In the genomic region with DNA sequence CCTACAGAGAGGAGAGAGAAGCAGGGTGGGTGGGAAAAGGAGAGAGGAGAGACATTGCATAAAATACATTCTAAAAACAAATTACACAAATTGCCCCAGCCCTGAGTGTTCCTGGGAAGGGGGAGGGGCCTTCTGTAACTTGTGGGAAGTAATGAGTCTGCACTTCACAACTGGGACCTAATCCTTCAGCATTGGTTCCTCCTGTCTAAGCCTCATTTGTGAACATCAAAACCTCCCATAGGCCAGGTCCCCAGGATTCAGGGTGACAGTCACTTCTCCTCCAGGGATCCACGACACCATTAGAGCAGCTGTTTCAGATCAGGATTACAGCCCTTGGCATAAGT, we compare ENCODE assay signal across 11 mouse cellular contexts.
DNase-seq lines count a peak whose midpoint lies in the region; ATAC-seq lines count a peak whose summit lies in the region.
"Had no signal": no experiment of that assay in that cellular context is flagged by ENCODE, and none has a peak within 500 bp of the region (broad histone marks: within the 10 kb centered on the region; RNA-seq: fewer than 3 reads in every experiment).

No protein-coding gene starts in this region.

- ATAC-seq in embryonic facial prominence, embryonic 11.5 days (replicated peaks; ENCODE audit: insufficient number of reproducible peaks, low FRiP score, low TSS enrichment, low read depth), result peak; percentile 74; the same call in 1 of the 2 replicates
- ATAC-seq in forebrain, embryonic 16.5 days, result peak; percentile 73
- peak; percentile 44; the same call in 1 of the 2 replicates for ATAC-seq in limb, embryonic 11.5 days (ENCODE audit: insufficient number of reproducible peaks, low FRiP score, low TSS enrichment, low read depth)
- ATAC-seq in neural tube, embryonic 12.5 days (ENCODE audit: low FRiP score, low read depth), result peak; percentile 63
- ATAC-seq in heart, embryonic 12.5 days (ENCODE audit: insufficient number of reproducible peaks, low FRiP score), result no peak

- WGBS in embryonic facial prominence, embryonic 11.5 days, result 18% methylated on average over 1 of the region's 1 CpGs
- WGBS in forebrain, embryonic 16.5 days, result 0% methylated on average over 1 of the region's 1 CpGs
- WGBS in limb, embryonic 11.5 days, result 8% methylated on average over 1 of the region's 1 CpGs
- 28% methylated on average over 1 of the region's 1 CpGs for WGBS in neural tube, embryonic 12.5 days
- WGBS in heart, embryonic 12.5 days, result 31% methylated on average over 1 of the region's 1 CpGs

- no peaks in the 10 kb centered on the region for H3K27me3 ChIP-seq in embryonic facial prominence, embryonic 11.5 days (ENCODE audit: control insufficient read depth, insufficient read depth, low read length)
- H3K27me3 ChIP-seq in forebrain, embryonic 16.5 days (replicated peaks; ENCODE audit: control insufficient read depth, insufficient read depth, low read length), result peaks cover 5% of the 10 kb centered on the region
- no peaks in the 10 kb centered on the region for H3K27me3 ChIP-seq in limb, embryonic 11.5 days (ENCODE audit: control insufficient read depth, insufficient read depth, low read length)
- no peaks in the 10 kb centered on the region for H3K27me3 ChIP-seq in neural tube, embryonic 12.5 days (replicated peaks)
- H3K27me3 ChIP-seq in heart, embryonic 12.5 days (replicated peaks), result no peaks in the 10 kb centered on the region

- no peak overlapping the region for H3K9ac ChIP-seq in embryonic facial prominence, embryonic 11.5 days (replicated peaks; ENCODE audit: low read length)
- H3K9ac ChIP-seq in forebrain, embryonic 16.5 days (replicated peaks; ENCODE audit: low read depth, low read length), result no peak overlapping the region
- H3K9ac ChIP-seq in limb, embryonic 11.5 days (ENCODE audit: low read length), result no peak overlapping the region
- no peak overlapping the region for H3K9ac ChIP-seq in neural tube, embryonic 12.5 days
- H3K9ac ChIP-seq in heart, embryonic 12.5 days, result no peak overlapping the region

- no peak overlapping the region for H3K4me2 ChIP-seq in embryonic facial prominence, embryonic 11.5 days (ENCODE audit: low read depth, low read length)
- peak overlapping the region; percentile 43 for H3K4me2 ChIP-seq in forebrain, embryonic 16.5 days (ENCODE audit: low read length)
- H3K4me2 ChIP-seq in limb, embryonic 11.5 days (ENCODE audit: low read depth, severe bottlenecking), result no peak overlapping the region
- H3K4me2 ChIP-seq in neural tube, embryonic 12.5 days (replicated peaks), result peak overlapping the region; percentile 36
- H3K4me2 ChIP-seq in heart, embryonic 12.5 days, result no peak overlapping the region; the same call in 1 of the 2 replicates

- H3K4me1 ChIP-seq in embryonic facial prominence, embryonic 11.5 days (ENCODE audit: control insufficient read depth, insufficient read depth, low read length), result no peaks in the 10 kb centered on the region
- peaks cover 8% of the 10 kb centered on the region for H3K4me1 ChIP-seq in forebrain, embryonic 16.5 days (replicated peaks; ENCODE audit: control insufficient read depth, insufficient read depth, low read length)
- peaks cover 3% of the 10 kb centered on the region; the same call in 1 of the 2 replicates for H3K4me1 ChIP-seq in limb, embryonic 11.5 days (ENCODE audit: control insufficient read depth, insufficient read depth, low read length)
- peaks cover 7% of the 10 kb centered on the region; the same call in 1 of the 2 replicates for H3K4me1 ChIP-seq in neural tube, embryonic 12.5 days
- no peaks in the 10 kb centered on the region for H3K4me1 ChIP-seq in heart, embryonic 12.5 days (replicated peaks)

- peak; percentile 53 for DNase-seq in embryonic facial prominence, embryonic 11.5 days (ENCODE audit: low spot score)
- peak; percentile 37 for DNase-seq in limb, embryonic 11.5 days (ENCODE audit: low spot score)
- DNase-seq in thymus, postnatal 25 days, result no peak
- DNase-seq in lung, postnatal 14 days, result no peak
- no peak for DNase-seq in thymus, postnatal 0 days (ENCODE audit: low spot score)
- DNase-seq: heart, adult 2 months; kidney, adult 18-20 months; lung, postnatal 10 days had no signal

- no peaks in the 10 kb centered on the region for H3K9me3 ChIP-seq in embryonic facial prominence, embryonic 11.5 days (replicated peaks; ENCODE audit: control insufficient read depth, low read length)
- no peaks in the 10 kb centered on the region for H3K9me3 ChIP-seq in forebrain, embryonic 16.5 days (ENCODE audit: control insufficient read depth, low read length)
- no peaks in the 10 kb centered on the region for H3K9me3 ChIP-seq in limb, embryonic 11.5 days (ENCODE audit: control insufficient read depth, low read length)
- no peaks in the 10 kb centered on the region for H3K9me3 ChIP-seq in neural tube, embryonic 12.5 days
- H3K9me3 ChIP-seq in heart, embryonic 12.5 days (replicated peaks), result no peaks in the 10 kb centered on the region

- H3K4me3 ChIP-seq in embryonic facial prominence, embryonic 11.5 days (ENCODE audit: low read depth, low read length), result no peak overlapping the region
- no peak overlapping the region for H3K4me3 ChIP-seq in forebrain, embryonic 16.5 days (replicated peaks; ENCODE audit: low read length)
- no peak overlapping the region for H3K4me3 ChIP-seq in limb, embryonic 11.5 days (ENCODE audit: low read depth, low read length)
- no peak overlapping the region for H3K4me3 ChIP-seq in neural tube, embryonic 12.5 days
- no peak overlapping the region for H3K4me3 ChIP-seq in heart, embryonic 12.5 days
- H3K4me3 ChIP-seq: heart, adult 2 months had no signal

- no peaks in the 10 kb centered on the region for H3K36me3 ChIP-seq in embryonic facial prominence, embryonic 11.5 days (replicated peaks; ENCODE audit: control insufficient read depth, insufficient read depth, low read depth, low read length)
- no peaks in the 10 kb centered on the region for H3K36me3 ChIP-seq in forebrain, embryonic 16.5 days (ENCODE audit: control insufficient read depth, insufficient read depth)
- no peaks in the 10 kb centered on the region for H3K36me3 ChIP-seq in limb, embryonic 11.5 days (ENCODE audit: control insufficient read depth, insufficient read depth, low read length)
- H3K36me3 ChIP-seq in neural tube, embryonic 12.5 days, result no peaks in the 10 kb centered on the region
- no peaks in the 10 kb centered on the region for H3K36me3 ChIP-seq in heart, embryonic 12.5 days

- H3K27ac ChIP-seq in embryonic facial prominence, embryonic 11.5 days (replicated peaks; ENCODE audit: low read depth, low read length), result no peak overlapping the region
- no peak overlapping the region for H3K27ac ChIP-seq in forebrain, embryonic 16.5 days (ENCODE audit: low read length)
- H3K27ac ChIP-seq in limb, embryonic 11.5 days (replicated peaks; ENCODE audit: low read depth, low read length), result no peak overlapping the region
- no peak overlapping the region for H3K27ac ChIP-seq in neural tube, embryonic 12.5 days
- no peak overlapping the region for H3K27ac ChIP-seq in heart, embryonic 12.5 days (ENCODE audit: poor library complexity, severe bottlenecking)
- H3K27ac ChIP-seq: heart, adult 2 months had no signal

Comparison
In these comparisons a context has a peak if more than half of its experiments do, and no peak if none do; other contexts are left out.
1. DNase-seq: peak in embryonic facial prominence, embryonic 11.5 days (single experiment) and limb, embryonic 11.5 days (single experiment); none in thymus, postnatal 25 days (single experiment), lung, postnatal 14 days (single experiment) and thymus, postnatal 0 days (single experiment).
2. H3K4me2 ChIP-seq: peak in forebrain, embryonic 16.5 days (single experiment) and neural tube, embryonic 12.5 days (single experiment); none in embryonic facial prominence, embryonic 11.5 days (single experiment), limb, embryonic 11.5 days (single experiment) and heart, embryonic 12.5 days (single experiment).